Mouse (Mus musculus) brain, embryonic 14.5 days (tissue): ENCODE results near the gene Gm15517. TPM values are rescaled to one million over a fixed set of nuclear protein-coding genes. Genes with fewer than 3 reads are reported as not detected.
"Not testable (repeated sequence)": the region's sequence is repeated elsewhere in the genome, so short reads cannot be mapped to it uniquely, and the experiment has no call there.

ENCODE experiments used
- DNase-seq: peaks from one replicate; pipeline ENCODE4 v3.0.0-alpha.2; 2011; ENCODE audit warnings: low read depth
- CTCF ChIP-seq: fragments of 200-500 bp; IDR thresholded peaks from 2 replicates; pipeline ENCODE4 v1.5.1; 2012; ENCODE audit warnings: inconsistent platforms, mild to moderate bottlenecking, moderate library complexity, borderline replicate concordance; ENCODE audit not compliant: insufficient read depth, insufficient read length; ENCODE audit errors: extremely low read depth
- POLR2A ChIP-seq: fragments of 200-500 bp; IDR thresholded peaks from 2 replicates; pipeline ENCODE4 v1.6.1; 2012; ENCODE audit warnings: mild to moderate bottlenecking, inconsistent platforms, borderline replicate concordance; ENCODE audit not compliant: poor library complexity, insufficient read depth, insufficient read length, severe bottlenecking; ENCODE audit errors: extremely low read depth
- polyA plus RNA-seq: library from polyadenylated mRNA; depleted of rRNA; stranded (reverse); fragments of >200 nt; gene quantifications from 2 replicates; pipeline ENCODE4 v1.2.3, GENCODE M21; 2012; rRNA removed

Gm15517 gene
- polyA plus RNA-seq: 1.0 and 1.2 TPM in 2 replicates

DNA sequence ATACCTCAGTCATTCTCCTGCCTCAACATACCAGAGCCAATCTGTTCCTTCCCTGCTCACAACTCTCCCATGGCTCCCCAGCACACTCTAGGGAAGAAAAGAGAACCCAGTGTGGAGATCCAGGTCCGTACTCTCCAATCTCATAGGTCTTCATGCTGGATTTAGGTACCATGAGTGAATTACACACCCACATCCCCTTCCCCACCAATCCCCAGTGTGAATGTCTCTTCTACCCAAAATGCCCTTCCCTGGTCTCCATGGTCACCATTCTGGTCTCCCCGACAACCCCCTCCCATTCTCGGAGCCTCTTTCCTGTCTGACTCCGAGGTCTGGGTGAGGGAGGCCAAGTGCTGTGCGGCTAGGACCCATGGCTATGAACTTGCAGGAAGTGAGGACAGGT is at the start of gene Gm15517:
Gm15517 (plus strand) TSS at position 301 of the 400 bp plus-strand sequence.
- no peak for DNase-seq
- TF ChIP-seq CTCF (no peak), POLR2A (no peak)

DNA sequence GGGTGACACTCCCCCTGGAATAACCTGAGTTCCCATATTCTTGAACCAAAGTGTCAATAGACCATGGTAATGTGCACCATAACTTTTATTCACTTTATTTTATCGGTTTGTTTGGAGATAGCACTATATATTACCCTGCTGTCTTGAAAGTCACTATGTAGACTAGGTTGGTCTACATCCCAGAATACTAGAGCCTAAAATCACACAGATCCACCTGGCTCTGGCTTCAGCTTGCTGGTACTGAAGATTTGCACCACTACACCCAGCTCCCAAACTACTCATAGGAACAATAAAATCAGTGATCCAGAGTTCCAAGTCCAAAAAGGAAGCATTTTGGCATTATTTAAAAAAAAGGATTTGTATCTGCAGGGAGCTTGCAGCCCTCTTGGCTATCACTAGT is 45.6 kb upstream of the Gm15517 start, which contains the start of gene Klk1b5:
Klk1b5 (plus strand) TSS at position 301 of the 400 bp plus-strand sequence.
- no peak for TF ChIP-seq CTCF
- no peak for TF ChIP-seq POLR2A
- no peak for DNase-seq

DNA sequence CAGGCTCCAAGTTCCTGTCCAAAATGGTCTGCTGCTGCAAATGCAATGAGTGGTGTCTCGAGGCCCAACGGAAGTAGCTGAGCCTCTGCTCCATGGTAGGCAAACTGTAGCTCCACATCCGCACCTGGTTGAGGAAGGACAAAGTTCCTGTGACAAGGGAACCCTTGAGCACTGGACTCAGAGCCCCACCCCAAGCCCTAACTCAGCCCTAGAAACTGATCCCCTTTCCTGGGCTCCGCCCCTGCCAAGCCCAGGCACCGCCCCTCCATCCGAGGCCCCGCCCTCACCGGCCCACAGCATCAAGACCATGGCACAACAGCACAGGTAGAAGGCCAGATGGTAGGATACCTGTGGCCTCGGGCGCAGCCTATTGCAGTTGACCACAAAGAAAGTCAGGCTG is 39.6 kb upstream of the Gm15517 start:
- not testable (repeated sequence) for DNase-seq

DNA sequence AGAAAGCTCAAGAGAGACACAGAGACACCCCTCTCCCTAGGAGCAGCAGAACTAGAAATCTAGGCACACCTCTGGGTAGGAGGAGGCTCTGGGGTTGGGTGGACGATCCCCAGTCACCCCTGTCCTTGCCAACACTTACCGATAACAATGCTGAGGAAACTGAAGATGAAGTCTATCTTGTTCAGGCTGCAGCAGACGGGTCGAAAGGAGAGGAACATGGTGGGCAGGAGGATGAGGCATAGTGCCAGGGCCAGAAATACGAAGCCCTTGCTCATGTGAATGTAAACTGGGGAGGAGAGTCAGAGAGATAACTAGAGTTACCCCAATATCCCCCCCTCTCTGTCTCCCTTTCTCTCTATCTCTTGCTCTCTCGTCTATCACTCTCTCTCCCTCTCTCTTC is 38.9 kb upstream of the Gm15517 start:
- DNase-seq: not testable (repeated sequence)

DNA sequence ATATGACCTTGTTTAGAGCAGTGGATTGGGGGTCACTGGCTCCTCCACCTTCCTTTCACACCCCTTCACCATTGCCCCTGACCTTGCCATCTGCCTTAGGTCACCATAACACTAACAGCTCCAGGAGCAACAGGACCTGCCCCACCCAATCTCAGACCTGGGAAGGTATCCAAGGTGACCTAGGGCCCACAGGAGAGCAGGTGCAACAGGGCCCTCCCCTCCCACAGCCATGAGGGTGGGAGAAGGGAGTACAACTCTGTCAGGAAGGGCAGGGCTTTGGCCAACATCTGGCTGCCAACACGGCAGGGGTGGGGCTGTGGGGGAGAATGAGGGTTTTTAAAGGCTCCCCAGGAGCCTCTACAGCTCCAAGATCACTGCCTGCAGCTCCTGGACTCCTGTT is 36.2 kb upstream of the Gm15517 start, which contains the start of gene Klk1:
Klk1 (plus strand) TSS at position 285 of the 400 bp plus-strand sequence.
- no peak for DNase-seq
- TF ChIP-seq POLR2A (no peak), CTCF (no peak)

DNA sequence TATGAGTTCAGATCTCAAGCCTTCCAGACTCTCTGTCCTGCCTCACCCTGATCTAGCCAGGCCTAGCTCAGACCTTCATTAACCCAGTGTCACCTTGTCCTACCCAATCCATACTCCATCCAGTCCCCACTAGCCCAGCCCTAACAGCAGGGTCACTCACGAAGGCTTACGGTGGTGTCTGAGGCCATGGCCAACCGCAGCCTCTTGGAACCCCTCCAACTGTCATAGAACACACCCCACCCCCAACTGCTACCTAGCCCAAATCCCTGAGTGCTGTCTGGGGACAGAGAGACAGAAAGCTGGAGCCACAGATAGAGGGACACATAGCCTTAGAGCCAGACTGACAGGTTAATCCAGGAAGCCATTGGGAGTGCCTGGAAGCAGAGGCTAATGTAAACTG is 25.3 kb upstream of the Gm15517 start, which contains the start of gene Gm36864:
Gm36864 (plus strand) TSS at position 269 of the 400 bp plus-strand sequence.
- no peak for TF ChIP-seq CTCF
- TF ChIP-seq POLR2A: no peak
- no peak for DNase-seq

DNA sequence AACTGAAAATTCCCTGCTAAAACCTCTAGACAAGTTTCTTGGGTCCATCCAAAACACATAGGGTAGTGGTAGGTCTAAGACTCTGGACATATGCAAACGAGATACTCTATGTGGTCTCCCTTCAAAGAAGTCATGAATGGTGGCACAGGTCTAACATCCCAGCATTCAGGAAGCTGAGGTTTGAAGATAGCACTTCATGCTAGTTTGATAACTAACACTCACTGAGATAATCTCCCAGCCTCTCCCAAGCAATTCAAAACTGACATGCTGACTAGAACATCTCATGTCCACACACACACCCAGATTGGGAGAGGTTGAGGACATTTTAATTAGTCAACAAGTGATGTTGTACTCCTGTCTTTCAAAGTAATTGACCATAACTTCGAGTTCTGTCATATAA is 21.3 kb upstream of the Gm15517 start:
- no peak for TF ChIP-seq CTCF
- no peak for TF ChIP-seq POLR2A
- DNase-seq: no peak

DNA sequence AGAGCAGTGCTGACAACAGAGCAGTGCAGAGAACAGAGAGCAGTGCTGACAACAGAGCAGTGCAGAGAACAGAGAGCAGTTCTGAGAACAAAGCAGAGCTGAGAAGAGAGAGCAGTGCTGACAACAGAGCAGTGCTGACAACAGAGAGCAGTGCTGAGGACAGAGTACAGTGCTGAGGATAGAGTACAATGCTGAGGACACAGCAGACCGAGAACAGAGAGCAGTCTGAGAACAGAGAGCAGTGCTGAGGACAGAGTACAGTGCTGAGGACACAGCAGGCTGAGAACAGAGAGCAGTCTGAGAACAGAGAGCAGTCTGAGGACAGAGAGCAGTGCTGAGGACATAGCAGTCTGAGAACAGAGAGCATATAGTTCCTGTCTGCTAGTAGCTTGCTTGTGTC is 20.5 kb upstream of the Gm15517 start:
- TF ChIP-seq POLR2A: no peak
- TF ChIP-seq CTCF: no peak
- no peak for DNase-seq

DNA sequence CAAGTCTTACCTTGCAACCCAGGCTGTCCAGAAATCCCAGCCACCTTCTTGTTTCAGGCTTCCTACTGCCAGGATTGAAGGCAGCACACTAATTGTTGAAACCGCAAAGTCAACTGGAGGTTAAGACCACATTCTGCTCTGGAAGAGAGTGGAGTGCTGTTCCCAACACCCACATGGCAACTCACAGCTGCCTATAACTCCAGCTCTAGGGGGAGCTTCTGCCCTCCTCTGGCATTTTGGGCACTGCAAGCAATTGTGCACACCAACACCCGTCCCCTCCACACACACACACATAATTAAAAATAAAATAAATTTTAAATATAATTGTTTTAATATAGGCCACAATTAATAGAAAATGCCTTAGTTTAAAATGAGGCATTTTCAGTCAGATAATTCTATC is 20.1 kb upstream of the Gm15517 start:
- no peak for DNase-seq
- no peak for TF ChIP-seq CTCF
- no peak for TF ChIP-seq POLR2A

DNA sequence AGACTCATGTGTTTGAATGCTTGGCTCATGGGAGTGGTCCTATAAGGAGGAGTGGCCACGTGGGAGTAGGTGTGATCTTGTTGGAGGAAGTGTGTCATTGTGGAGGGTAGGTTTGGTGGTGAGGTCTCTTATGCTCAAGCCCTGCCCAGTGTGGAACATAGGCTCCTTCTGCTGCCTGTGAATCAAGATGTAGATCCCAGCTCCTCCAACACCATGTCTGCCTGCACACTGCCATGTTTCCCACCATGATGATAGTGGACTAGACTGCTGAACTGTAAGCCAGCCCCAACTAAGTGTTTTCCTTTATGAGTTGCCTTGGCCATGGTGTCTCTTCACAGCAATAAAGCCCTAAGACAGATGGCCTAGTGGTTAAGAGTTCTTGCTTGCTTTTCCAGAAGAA is 17.2 kb upstream of the Gm15517 start:
- TF ChIP-seq CTCF (no peak), POLR2A (no peak)
- DNase-seq: no peak

DNA sequence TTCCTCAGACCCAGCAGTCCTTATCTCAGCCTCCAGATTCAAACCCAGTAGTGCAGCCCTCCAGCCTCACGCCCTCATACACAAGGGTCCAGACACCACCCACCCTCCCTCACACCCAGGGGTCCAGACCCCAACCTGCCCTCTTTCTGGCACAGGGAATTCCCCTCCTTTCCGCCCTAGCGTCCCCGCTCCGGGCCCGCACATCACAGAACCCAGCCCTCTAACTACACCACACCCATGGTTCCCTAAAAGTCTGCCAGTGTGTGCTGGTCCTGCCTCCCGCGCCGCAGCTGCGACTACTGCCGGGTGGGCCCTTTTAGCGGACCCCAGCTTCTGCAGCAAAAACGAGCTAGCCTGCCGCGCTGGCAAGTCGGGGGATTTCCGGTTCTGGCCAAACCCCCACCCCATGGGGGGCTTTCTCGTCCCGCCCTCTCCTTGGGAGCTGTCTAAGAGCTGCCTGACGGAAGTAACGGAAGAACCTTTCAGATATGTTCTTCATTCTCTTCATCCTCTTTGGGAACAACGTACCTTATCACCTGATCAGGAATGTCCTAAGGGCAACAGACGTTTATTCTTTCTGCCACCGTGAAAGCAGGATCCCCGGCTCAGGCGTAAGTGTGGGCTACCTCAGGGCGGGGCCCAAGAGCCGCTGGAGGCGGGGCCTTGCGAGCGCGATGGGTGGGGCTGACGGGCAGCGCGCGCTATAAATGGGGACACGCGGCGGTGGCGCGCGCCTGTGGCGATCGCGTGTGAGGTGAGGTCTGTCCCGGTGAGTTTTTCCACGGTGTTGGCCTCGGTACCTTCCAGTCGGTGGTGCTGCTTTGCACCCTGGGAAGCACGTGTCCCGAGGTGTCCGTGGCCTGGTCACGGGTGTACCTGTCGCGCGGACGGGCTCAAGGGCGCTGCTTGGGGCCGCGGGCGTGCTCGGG is 14.9 kb upstream of the Gm15517 start, which contains the start of the genes 1700028J19Rik and 2410002F23Rik:
1700028J19Rik (minus strand) TSS at position 641 of the 929 bp plus-strand sequence.
2410002F23Rik (plus strand) TSS at position 668 of the 929 bp plus-strand sequence.
- TF ChIP-seq POLR2A (peak; percentile 99), CTCF (no peak)
- DNase-seq: peak; percentile 97

DNA sequence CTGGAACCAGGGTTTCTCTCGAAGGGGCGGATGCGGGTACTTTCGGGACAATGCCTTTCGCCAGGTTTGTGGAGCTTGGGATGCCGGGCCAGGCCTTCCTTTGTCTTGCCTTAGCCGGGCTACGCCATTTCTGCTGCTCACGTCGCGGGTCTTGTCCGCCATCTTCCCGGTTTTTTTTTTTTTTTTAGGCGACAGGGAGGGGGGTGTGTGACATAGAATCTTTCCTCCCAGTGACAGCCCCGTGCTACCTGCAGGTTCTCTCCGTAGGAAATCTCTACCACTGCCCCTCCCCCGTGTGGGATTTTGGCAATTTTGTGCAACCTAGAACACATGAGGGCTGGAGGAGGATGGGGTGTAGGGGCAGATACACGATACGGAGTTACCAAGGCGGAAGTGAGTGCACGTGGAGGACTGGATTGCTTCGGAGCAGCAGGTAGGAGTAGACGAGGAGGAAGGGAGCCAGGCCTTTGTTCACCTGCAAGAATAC is 14.2 kb upstream of the Gm15517 start:
- DNase-seq: peak; percentile 81
- TF ChIP-seq POLR2A (no peak), CTCF (no peak)
